Mouse (Mus musculus): ENCODE results near the gene Erp29. TPM values are rescaled to one million over a fixed set of nuclear protein-coding genes. Genes with fewer than 3 reads are reported as not detected.
"Not testable (repeated sequence)": the region's sequence is repeated elsewhere in the genome, so short reads cannot be mapped to it uniquely, and the experiment has no call there.

The Erp29 gene
- 56.7 and 77.8 TPM in 2 replicates for polyA plus RNA-seq (2012; rRNA removed)

DNA sequence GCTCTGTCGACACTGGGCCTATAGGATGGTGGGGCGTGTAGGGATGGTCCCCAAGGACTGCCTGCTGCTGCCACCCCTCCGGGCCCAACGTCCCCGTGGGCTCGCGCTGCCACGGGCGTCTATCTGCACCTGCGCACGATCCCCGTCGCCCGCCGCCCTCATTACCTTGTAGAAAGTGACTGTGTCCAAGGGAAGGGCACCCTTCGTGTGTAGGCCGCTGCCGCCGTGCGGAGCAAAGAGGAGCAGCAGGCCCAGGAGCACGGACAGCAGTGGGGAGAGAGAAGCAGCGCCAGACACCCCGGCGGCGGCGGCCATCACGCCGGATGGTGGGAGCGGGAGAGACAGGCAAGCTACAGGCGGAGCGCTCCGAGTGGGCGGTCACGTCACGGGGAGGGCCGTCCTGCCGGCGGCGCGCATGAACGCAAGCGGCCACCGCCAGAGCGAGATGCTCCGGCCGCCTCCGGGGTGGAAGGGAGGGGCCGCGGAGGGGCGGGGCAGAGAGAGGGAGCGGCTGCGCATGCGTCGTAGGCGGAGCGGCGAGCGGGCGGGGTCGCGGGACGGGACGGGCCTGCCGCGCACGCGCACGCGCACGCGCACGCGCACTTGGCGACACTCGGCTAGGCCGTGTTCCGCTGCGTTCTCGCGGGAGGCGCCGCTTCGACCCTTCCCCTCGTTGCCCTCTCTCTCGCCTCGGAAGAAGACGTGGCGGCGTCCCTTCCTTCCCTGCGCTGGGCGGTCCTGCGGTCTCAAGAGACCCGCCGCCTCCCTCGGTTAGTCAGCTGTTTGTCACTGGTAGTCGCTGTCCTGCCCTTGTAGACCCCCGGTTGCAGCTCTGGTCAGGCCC, at the start of gene Erp29:
Erp29 (minus strand) TSS at position 481 of the 844 bp plus-strand sequence.
- Histone ChIP-seq H3K36me3 (ENCODE audit: control insufficient read depth, insufficient read depth, low read length) (peaks cover 2% of the 10 kb centered on the region; the same call in 1 of the 2 replicates), H3K4me1 (ENCODE audit: control insufficient read depth, insufficient read depth, low read length) (peaks cover 20% of the 10 kb centered on the region; the same call in 1 of the 2 replicates), H3K27me3 (replicated peaks; ENCODE audit: control insufficient read depth, insufficient read depth, low read length) (no peaks in the 10 kb centered on the region), H3K27ac (ENCODE audit: insufficient read depth, low read depth, low read length) (peak within 1 kb of the TSS; percentile 98), H3K4me3 (ENCODE audit: insufficient read depth, low read depth, low read length) (peak within 1 kb of the TSS; percentile 89)
- peak; percentile 98 for DNase-seq
- 1% methylated on average over 92 of the region's 97 CpGs for WGBS
- TF ChIP-seq CTCF (conservative IDR thresholded peaks at IDR 0.05; ENCODE audit: insufficient read depth, insufficient read length, low read depth, low read length) (0 out of 2 replicates have a peak, but pooled peaks have one; percentile 14), POLR2A (IDR thresholded peaks at IDR 0.05; ENCODE audit: low read depth, low read length) (peak; percentile 97)

DNA sequence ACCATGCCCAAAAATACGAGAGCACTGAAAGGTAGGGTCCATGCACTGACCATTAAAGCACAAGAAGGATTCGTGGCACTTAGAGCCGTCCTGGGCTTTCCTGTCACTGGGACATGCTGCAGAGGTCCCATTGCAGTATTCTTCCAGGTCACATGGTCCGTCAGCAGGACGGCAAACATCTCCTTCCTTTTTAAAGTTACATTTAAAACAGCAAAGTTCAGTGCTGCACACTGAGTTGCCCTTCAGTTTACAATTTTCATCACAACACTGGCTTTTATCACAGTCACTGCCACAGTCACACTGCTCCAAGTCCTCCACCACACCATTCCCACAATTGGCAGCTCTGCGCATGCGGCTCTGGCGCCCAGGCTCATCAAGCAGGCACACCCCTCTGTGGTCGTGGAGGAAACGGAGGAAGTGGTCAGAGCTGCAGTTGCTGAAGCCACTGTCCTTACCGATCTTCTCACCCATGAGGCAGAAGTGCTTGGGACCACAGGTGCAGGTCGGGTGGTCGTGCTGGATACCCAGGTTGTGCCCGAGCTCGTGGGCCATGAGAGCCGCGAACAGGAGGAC, 49.2 kb upstream of the Erp29 start:
- DNase-seq; H3K4me3 ChIP-seq (ENCODE audit: insufficient read depth, low read depth, low read length); H3K27ac ChIP-seq (ENCODE audit: insufficient read depth, low read depth, low read length); H3K4me1 ChIP-seq (ENCODE audit: control insufficient read depth, insufficient read depth, low read length); H3K27me3 ChIP-seq (replicated peaks; ENCODE audit: control insufficient read depth, insufficient read depth, low read length); H3K36me3 ChIP-seq (ENCODE audit: control insufficient read depth, insufficient read depth, low read length): not testable (repeated sequence)
- 60% methylated on average over 11 of the region's 17 CpGs for WGBS

DNA sequence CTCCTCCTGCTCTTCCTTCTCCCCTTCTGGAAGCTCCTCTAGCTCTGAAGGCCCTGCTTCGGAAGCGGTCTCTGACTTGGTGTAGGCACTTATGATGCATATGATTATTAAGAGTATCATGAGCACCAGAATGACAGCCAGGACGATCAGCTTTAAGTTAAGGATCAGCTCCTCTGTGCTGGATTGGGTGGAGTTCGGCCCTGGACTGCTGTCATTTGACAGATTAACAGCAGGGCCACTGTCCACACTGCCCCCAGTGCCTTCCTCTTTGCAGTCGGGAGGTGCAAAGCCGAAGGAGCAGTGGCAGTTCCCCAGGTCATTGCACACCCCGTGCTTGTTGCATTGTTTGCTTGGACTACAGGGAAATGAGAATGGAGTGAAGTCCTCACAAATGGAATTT, 48.4 kb upstream of the Erp29 start:
- H3K27me3 ChIP-seq (replicated peaks; ENCODE audit: control insufficient read depth, insufficient read depth, low read length), result no peaks in the 10 kb centered on the region
- H3K27ac ChIP-seq (ENCODE audit: insufficient read depth, low read depth, low read length), result no peak overlapping the region
- no peak for DNase-seq
- 43% methylated on average over 7 of the region's 7 CpGs for WGBS
- no peaks in the 10 kb centered on the region; the same call in 1 of the 2 replicates for H3K36me3 ChIP-seq (ENCODE audit: control insufficient read depth, insufficient read depth, low read length)
- no peak overlapping the region for H3K4me3 ChIP-seq (ENCODE audit: insufficient read depth, low read depth, low read length)
- no peaks in the 10 kb centered on the region for H3K4me1 ChIP-seq (ENCODE audit: control insufficient read depth, insufficient read depth, low read length)
- TF ChIP-seq CTCF (conservative IDR thresholded peaks at IDR 0.05; ENCODE audit: insufficient read depth, insufficient read length, low read depth, low read length) (no peak), POLR2A (IDR thresholded peaks at IDR 0.05; ENCODE audit: low read depth, low read length) (no peak)

- DNase-seq, result no peak
- no peaks in the 10 kb centered on the region for H3K27me3 ChIP-seq (replicated peaks; ENCODE audit: control insufficient read depth, insufficient read depth, low read length)
- H3K4me3 ChIP-seq (ENCODE audit: insufficient read depth, low read depth, low read length), result no peak overlapping the region
- WGBS, result 71% methylated on average over 8 of the region's 8 CpGs
- H3K36me3 ChIP-seq (ENCODE audit: control insufficient read depth, insufficient read depth, low read length), result peaks cover 3% of the 10 kb centered on the region; the same call in 1 of the 2 replicates
- TF ChIP-seq CTCF (conservative IDR thresholded peaks at IDR 0.05; ENCODE audit: insufficient read depth, insufficient read length, low read depth, low read length), result no peak
- TF ChIP-seq POLR2A (IDR thresholded peaks at IDR 0.05; ENCODE audit: low read depth, low read length), result no peak
- H3K4me1 ChIP-seq (ENCODE audit: control insufficient read depth, insufficient read depth, low read length), result no peaks in the 10 kb centered on the region
- H3K27ac ChIP-seq (ENCODE audit: insufficient read depth, low read depth, low read length), result no peak overlapping the region
These were observed 41.0 kb upstream of the Erp29 start for GRCm38 (mm10) chr5:121493305-121493704.

DNA sequence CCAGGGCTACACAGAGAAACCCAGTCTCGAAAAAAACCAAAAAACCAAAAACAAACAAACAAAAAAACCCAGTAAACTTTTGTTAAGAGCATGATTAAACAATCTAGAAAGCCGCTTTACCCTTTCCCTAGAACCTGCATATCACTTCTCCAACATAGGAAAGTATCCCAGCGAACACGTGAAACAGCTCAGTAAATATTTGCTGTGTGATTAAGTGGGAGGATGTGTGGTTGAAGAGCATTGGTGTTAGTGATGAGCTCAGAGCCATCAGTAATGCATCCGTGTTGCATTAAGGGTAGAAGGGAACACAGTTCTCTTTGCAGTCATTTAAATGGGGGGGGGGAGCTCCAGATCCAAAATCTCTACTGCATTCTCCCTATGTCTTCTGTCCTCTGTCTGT, 32.5 kb upstream of the Erp29 start:
- 84% methylated on average over 5 of the region's 5 CpGs for WGBS
- DNase-seq, result no peak
- Histone ChIP-seq H3K36me3 (ENCODE audit: control insufficient read depth, insufficient read depth, low read length) (peaks cover 3% of the 10 kb centered on the region; the same call in 1 of the 2 replicates), H3K4me1 (ENCODE audit: control insufficient read depth, insufficient read depth, low read length) (no peaks in the 10 kb centered on the region), H3K27me3 (replicated peaks; ENCODE audit: control insufficient read depth, insufficient read depth, low read length) (no peaks in the 10 kb centered on the region), H3K27ac (ENCODE audit: insufficient read depth, low read depth, low read length) (no peak overlapping the region), H3K4me3 (ENCODE audit: insufficient read depth, low read depth, low read length) (no peak overlapping the region)
- no peak for TF ChIP-seq CTCF (conservative IDR thresholded peaks at IDR 0.05; ENCODE audit: insufficient read depth, insufficient read length, low read depth, low read length)
- no peak for TF ChIP-seq POLR2A (IDR thresholded peaks at IDR 0.05; ENCODE audit: low read depth, low read length)

GRCm38 (mm10) chr5:121477680-121478079, 25.4 kb upstream of the Erp29 start:
- WGBS, result 30% methylated on average over 3 of the region's 3 CpGs
- no peaks in the 10 kb centered on the region; the same call in 1 of the 2 replicates for H3K4me1 ChIP-seq (ENCODE audit: control insufficient read depth, insufficient read depth, low read length)
- H3K27ac ChIP-seq (ENCODE audit: insufficient read depth, low read depth, low read length), result no peak overlapping the region
- H3K4me3 ChIP-seq (ENCODE audit: insufficient read depth, low read depth, low read length), result no peak overlapping the region
- TF ChIP-seq POLR2A (IDR thresholded peaks at IDR 0.05; ENCODE audit: low read depth, low read length) (no peak), CTCF (conservative IDR thresholded peaks at IDR 0.05; ENCODE audit: insufficient read depth, insufficient read length, low read depth, low read length) (0 out of 2 replicates have a peak, but pooled peaks have one; percentile 17)
- no peaks in the 10 kb centered on the region for H3K27me3 ChIP-seq (replicated peaks; ENCODE audit: control insufficient read depth, insufficient read depth, low read length)
- peak; percentile 77 for DNase-seq
- H3K36me3 ChIP-seq (ENCODE audit: control insufficient read depth, insufficient read depth, low read length), result no peaks in the 10 kb centered on the region; the same call in 1 of the 2 replicates

DNA sequence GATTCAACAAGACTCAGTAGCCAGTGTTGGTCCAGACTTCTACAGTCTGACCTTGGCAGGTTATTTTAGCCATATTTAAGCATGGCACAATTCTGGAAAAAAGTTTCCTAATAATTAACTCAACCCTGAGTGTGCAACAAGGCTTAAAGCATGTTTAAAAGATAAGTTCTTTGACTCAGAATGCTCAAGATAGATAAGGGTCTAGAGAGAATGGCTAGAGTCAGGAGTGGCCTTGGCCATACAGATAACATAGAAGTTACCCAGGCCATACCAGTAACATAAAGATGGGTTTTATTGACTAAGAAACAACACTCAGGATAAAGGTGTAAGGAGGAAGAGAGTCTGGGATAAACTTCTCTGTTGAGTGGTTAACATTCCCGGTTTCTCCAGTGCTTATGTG, 23.7 kb upstream of the Erp29 start:
- no peaks in the 10 kb centered on the region; the same call in 1 of the 2 replicates for H3K36me3 ChIP-seq (ENCODE audit: control insufficient read depth, insufficient read depth, low read length)
- no peaks in the 10 kb centered on the region for H3K27me3 ChIP-seq (replicated peaks; ENCODE audit: control insufficient read depth, insufficient read depth, low read length)
- H3K4me1 ChIP-seq (ENCODE audit: control insufficient read depth, insufficient read depth, low read length), result no peaks in the 10 kb centered on the region; the same call in 1 of the 2 replicates
- DNase-seq, result peak; percentile 22
- WGBS, result 61% methylated on average over 1 of the region's 1 CpGs
- no peak overlapping the region for H3K4me3 ChIP-seq (ENCODE audit: insufficient read depth, low read depth, low read length)
- TF ChIP-seq CTCF (conservative IDR thresholded peaks at IDR 0.05; ENCODE audit: insufficient read depth, insufficient read length, low read depth, low read length), result no peak
- TF ChIP-seq POLR2A (IDR thresholded peaks at IDR 0.05; ENCODE audit: low read depth, low read length), result no peak
- H3K27ac ChIP-seq (ENCODE audit: insufficient read depth, low read depth, low read length), result peak overlapping the region; percentile 91; the same call in 1 of the 2 replicates

Data from kidney, adult 2 months (tissue).